Mouse (Mus musculus) c-Kit-positive CD71-positive TER-119-negative erythroid progenitor cells, embryonic 14.5 days (primary cell): Measurements from ENCODE around the gene Pcare.
"Not testable (repeated sequence)": the region's sequence is repeated elsewhere in the genome, so short reads cannot be mapped to it uniquely, and the experiment has no call there.

Experiments used
- DNase-seq: peaks from one replicate; pipeline ENCODE4 v3.0.0-alpha.2; 2013; ENCODE audit warnings: low read depth

Pcare gene

GRCm38 (mm10) chr17:71752831-71753230 lies at the start of gene Pcare:
Gene Pcare, minus strand, starts transcription at chr17:71752894.
- DNase-seq, result no peak

- no peak for DNase-seq
Measured at GRCm38 (mm10) chr17:71795521-71796205, 43.0 kb upstream of the Pcare start.

- DNase-seq, result no peak
Measured at GRCm38 (mm10) chr17:71791622-71792021, 38.9 kb upstream of the Pcare start.

GRCm38 (mm10) chr17:71791109-71791508 lies 38.4 kb upstream of the Pcare start:
- no peak for DNase-seq

- no peak for DNase-seq
Measured at GRCm38 (mm10) chr17:71786456-71786855, 33.8 kb upstream of the Pcare start.

GRCm38 (mm10) chr17:71783366-71783735 lies 30.7 kb upstream of the Pcare start:
- DNase-seq, result no peak

- no peak for DNase-seq
Measured at GRCm38 (mm10) chr17:71782699-71783365, 30.1 kb upstream of the Pcare start.

GRCm38 (mm10) chr17:71782242-71782698 lies 29.6 kb upstream of the Pcare start:
- no peak for DNase-seq

- DNase-seq, result no peak
Measured at GRCm38 (mm10) chr17:71780945-71781344, 28.3 kb upstream of the Pcare start.

- no peak for DNase-seq
Measured at GRCm38 (mm10) chr17:71780490-71780889, 27.8 kb upstream of the Pcare start.

GRCm38 (mm10) chr17:71778696-71779095 lies 26.0 kb upstream of the Pcare start:
- no peak for DNase-seq

GRCm38 (mm10) chr17:71775279-71775678 lies 22.6 kb upstream of the Pcare start:
- no peak for DNase-seq

- DNase-seq, result no peak
Measured at GRCm38 (mm10) chr17:71774173-71774572, 21.5 kb upstream of the Pcare start.

GRCm38 (mm10) chr17:71770696-71771095 lies 18.0 kb upstream of the Pcare start:
- DNase-seq, result no peak

GRCm38 (mm10) chr17:71769564-71769963 lies 16.9 kb upstream of the Pcare start:
- no peak for DNase-seq

GRCm38 (mm10) chr17:71768173-71768572 lies 15.5 kb upstream of the Pcare start, which contains the start of gene Clip4:
Gene Clip4, plus strand, starts transcription at chr17:71768473.
- DNase-seq, result not testable (repeated sequence)

GRCm38 (mm10) chr17:71760536-71760935 lies 7.8 kb upstream of the Pcare start:
- DNase-seq, result no peak

- DNase-seq, result no peak
Measured at GRCm38 (mm10) chr17:71749616-71750168, 3.0 kb downstream of the Pcare start.

- no peak for DNase-seq
Measured at GRCm38 (mm10) chr17:71747561-71747960, 5.1 kb downstream of the Pcare start.

GRCm38 (mm10) chr17:71746114-71746513 lies 6.6 kb downstream of the Pcare start:
- no peak for DNase-seq

GRCm38 (mm10) chr17:71742935-71743334 lies 9.8 kb downstream of the Pcare start:
- no peak for DNase-seq

- DNase-seq, result no peak
Measured at GRCm38 (mm10) chr17:71742156-71742555, 10.5 kb downstream of the Pcare start.

GRCm38 (mm10) chr17:71736442-71736841 lies 16.3 kb downstream of the Pcare start:
- no peak for DNase-seq
